ENCODE assay signal across 8 mouse cellular contexts in the genomic region with DNA sequence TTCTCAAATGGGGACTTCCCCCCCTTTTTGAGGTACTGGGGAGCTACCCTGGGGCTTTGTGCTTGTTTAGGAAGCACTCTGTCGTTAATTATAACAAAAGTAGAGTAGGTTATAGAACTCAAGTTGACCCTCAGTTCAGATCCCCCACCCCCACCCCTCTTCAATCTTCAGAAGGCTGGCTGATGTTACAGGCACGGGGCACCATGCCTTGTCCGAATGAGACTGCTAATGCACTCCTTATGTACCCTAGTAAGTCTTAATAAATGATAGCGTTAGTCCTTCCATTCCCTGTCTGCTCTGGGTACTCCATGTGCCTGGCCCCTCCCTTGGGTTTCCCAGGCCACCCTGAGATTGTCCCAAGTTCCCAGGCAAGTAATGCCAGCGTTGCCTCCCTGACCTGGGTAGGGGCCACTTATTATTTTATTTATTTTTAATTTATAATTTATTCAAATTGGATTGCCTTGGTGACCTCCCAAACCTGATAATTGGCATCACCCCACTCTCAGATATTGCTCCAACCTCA. TPM values are rescaled to one million over a fixed set of nuclear protein-coding genes. Genes with fewer than 3 reads are reported as not detected.
DNase-seq lines count a peak whose midpoint lies in the region; ATAC-seq and TF ChIP-seq lines count a peak whose summit lies in the region.

No protein-coding gene starts in this region.

- no peak overlapping the region for H3K4me2 ChIP-seq in intestine, embryonic 16.5 days (ENCODE audit: low read depth, low read length)

- no peaks in the 10 kb centered on the region for H3K4me1 ChIP-seq in kidney, adult 2 months (ENCODE audit: control insufficient read depth, insufficient read depth, low read length)
- peaks cover 8% of the 10 kb centered on the region; the same call in 1 of the 2 replicates for H3K4me1 ChIP-seq in brown adipose tissue, adult 24 weeks (ENCODE audit: control insufficient read depth, insufficient read depth, insufficient read length, low read length)
- peaks cover 44% of the 10 kb centered on the region for H3K4me1 ChIP-seq in intestine, embryonic 16.5 days (ENCODE audit: control insufficient read depth, insufficient read depth, low read length)

- H3K27me3 ChIP-seq in kidney, adult 2 months (replicated peaks; ENCODE audit: control insufficient read depth, insufficient read depth, low read length), result no peaks in the 10 kb centered on the region
- H3K27me3 ChIP-seq in intestine, embryonic 16.5 days (replicated peaks; ENCODE audit: control insufficient read depth, insufficient read depth, low read length), result no peaks in the 10 kb centered on the region

- H3K36me3 ChIP-seq in kidney, adult 2 months (ENCODE audit: control insufficient read depth, insufficient read depth, low read length), result no peaks in the 10 kb centered on the region
- no peaks in the 10 kb centered on the region for H3K36me3 ChIP-seq in intestine, embryonic 16.5 days (ENCODE audit: control insufficient read depth, insufficient read depth, low read length)

- no peak for TF ChIP-seq CTCF in kidney, adult 2 months (conservative IDR thresholded peaks at IDR 0.05; ENCODE audit: insufficient read depth, insufficient read length, low read depth, low read length)

- WGBS in kidney, adult 2 months, result 56% methylated on average over 5 of the region's 5 CpGs
- WGBS in intestine, embryonic 16.5 days, result 42% methylated on average over 5 of the region's 5 CpGs

- 0 out of 2 replicates have a peak overlapping the region, but pooled peaks have one; percentile 49 for H3K27ac ChIP-seq in kidney, adult 2 months (ENCODE audit: insufficient read depth, low read depth, low read length)
- peak overlapping the region; percentile 61 for H3K27ac ChIP-seq in brown adipose tissue, adult 24 weeks (replicated peaks; ENCODE audit: low read depth, low read length)
- peak overlapping the region; percentile 98 for H3K27ac ChIP-seq in intestine, embryonic 16.5 days (ENCODE audit: low read length)

- no peak overlapping the region for H3K9ac ChIP-seq in intestine, embryonic 16.5 days (ENCODE audit: low read depth, low read length)

- TF ChIP-seq POLR2A in kidney, adult 2 months (IDR thresholded peaks at IDR 0.05; ENCODE audit: low read depth, low read length), result no peak

- H3K9me3 ChIP-seq in intestine, embryonic 16.5 days (ENCODE audit: control insufficient read depth, low read length), result no peaks in the 10 kb centered on the region

- peak; percentile 58 for DNase-seq in embryo, embryonic 10 days (ENCODE audit: low spot score)
- DNase-seq in embryo, embryonic 9.5 days (ENCODE audit: extremely low spot score), result no peak
- no peak for DNase-seq in kidney, adult 2 months
- no peak for DNase-seq in kidney, postnatal 36 days
- DNase-seq in adrenal gland, postnatal 4 days (ENCODE audit: low spot score in 2 of 2), result no peak

- H3K4me3 ChIP-seq in kidney, adult 2 months (ENCODE audit: insufficient read depth, low read depth, low read length), result no peak overlapping the region
- no peak overlapping the region for H3K4me3 ChIP-seq in brown adipose tissue, adult 24 weeks (ENCODE audit: insufficient read depth, low read depth, low read length)
- no peak overlapping the region for H3K4me3 ChIP-seq in intestine, embryonic 16.5 days (ENCODE audit: low read length)

- ATAC-seq in intestine, embryonic 16.5 days, result no peak
- no peak for ATAC-seq in inflammation-experienced regulatory T-cells, adult 6 months

RNA-seq across cellular contexts. Expression of a gene that starts 46.3 kb away (rescaled TPM):
- polyA plus RNA-seq in kidney, adult 2 months (2012; rRNA removed), result 7.8 and 10.1 TPM in 2 replicates
- polyA plus RNA-seq in brown adipose tissue, adult 24 weeks (2012; ENCODE audit: insufficient read depth, insufficient read length, missing spikeins), result not detected in 2 replicates
- polyA plus RNA-seq in intestine, embryonic 16.5 days (2015; fragmentation: Nextera tagmentation; extraction: Ambion mirVana), result 5.2 and 7.6 TPM in 2 replicates
- not detected for polyA plus RNA-seq in inflammation-experienced regulatory T-cells, adult 6 months (2017; shearing (Covaris generic))
- total RNA-seq in adrenal gland, postnatal 4 days (2021), result under 1 TPM; 0.85 to 0.90 TPM
